Mouse (Mus musculus): ENCODE measurements around the gene Pdzd7. TPM values are rescaled to one million over a fixed set of nuclear protein-coding genes. Genes with fewer than 3 reads are reported as not detected.

Pdzd7 gene
- 1 to 10 TPM; 1.8 to 2.9 TPM for total RNA-seq (2021)

- DNase-seq (ENCODE audit: extremely low spot score in 1 of 2, low spot score in 1 of 2) = no peak
Measured at GRCm38 (mm10) chr19:45045651-45046050, at the start of gene Pdzd7. Gene Pdzd7, minus strand, starts transcription at chr19:45045717.

DNA sequence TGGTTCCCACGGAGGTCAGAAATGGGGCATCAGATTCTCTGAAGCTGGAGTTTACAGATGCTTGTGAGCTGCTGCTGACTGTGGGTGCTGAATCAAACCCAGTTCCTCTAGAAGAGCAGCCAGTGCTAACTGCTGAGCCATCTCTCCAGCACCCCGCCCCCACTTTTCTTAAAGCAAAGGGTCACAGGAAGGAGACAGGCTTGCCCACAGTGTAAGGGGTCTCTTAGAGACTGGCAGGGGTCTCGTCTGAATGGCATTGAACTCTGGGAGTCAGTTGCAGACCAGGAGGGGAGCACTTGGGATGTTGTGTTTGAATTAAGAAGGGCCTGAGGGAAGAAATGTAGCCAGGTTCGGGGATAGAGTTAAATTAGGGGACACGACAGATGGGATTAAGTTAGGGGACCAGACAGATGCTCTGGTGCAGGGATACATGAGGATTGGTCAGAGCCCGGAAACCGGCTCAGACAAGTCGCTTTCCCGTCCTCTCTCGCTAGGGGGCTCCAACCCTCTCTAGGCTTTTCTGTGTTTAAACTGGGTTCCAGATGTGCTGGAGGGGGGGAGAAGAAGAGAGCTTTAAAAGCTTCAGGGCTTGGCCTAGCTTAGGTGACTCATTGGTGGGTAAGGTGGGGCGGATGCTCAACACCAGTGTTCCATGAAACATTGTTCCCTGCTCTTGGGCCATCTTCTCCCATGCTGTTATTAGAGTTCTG lies 36.5 kb upstream of the Pdzd7 start:
- peak in 1 of 2 experiments; percentile 55 for DNase-seq (ENCODE audit: extremely low spot score in 1 of 2, low spot score in 1 of 2)

GRCm38 (mm10) chr19:45081279-45081678 lies 35.8 kb upstream of the Pdzd7 start:
- DNase-seq (ENCODE audit: extremely low spot score in 1 of 2, low spot score in 1 of 2) = peak in 1 of 2 experiments; percentile 87

GRCm38 (mm10) chr19:45080711-45081110 lies 35.2 kb upstream of the Pdzd7 start:
- no peak for DNase-seq (ENCODE audit: extremely low spot score in 1 of 2, low spot score in 1 of 2)

- no peak for DNase-seq (ENCODE audit: extremely low spot score in 1 of 2, low spot score in 1 of 2)
Measured at GRCm38 (mm10) chr19:45079769-45080515, 34.4 kb upstream of the Pdzd7 start.

- no peak for DNase-seq (ENCODE audit: extremely low spot score in 1 of 2, low spot score in 1 of 2)
Measured at GRCm38 (mm10) chr19:45078971-45079764, 33.7 kb upstream of the Pdzd7 start.

- no peak for DNase-seq (ENCODE audit: extremely low spot score in 1 of 2, low spot score in 1 of 2)
Measured at GRCm38 (mm10) chr19:45077742-45078645, 32.5 kb upstream of the Pdzd7 start.

- peak in 1 of 2 experiments; percentile 36 for DNase-seq (ENCODE audit: extremely low spot score in 1 of 2, low spot score in 1 of 2)
Measured at GRCm38 (mm10) chr19:45076586-45077510, 31.3 kb upstream of the Pdzd7 start.

DNA sequence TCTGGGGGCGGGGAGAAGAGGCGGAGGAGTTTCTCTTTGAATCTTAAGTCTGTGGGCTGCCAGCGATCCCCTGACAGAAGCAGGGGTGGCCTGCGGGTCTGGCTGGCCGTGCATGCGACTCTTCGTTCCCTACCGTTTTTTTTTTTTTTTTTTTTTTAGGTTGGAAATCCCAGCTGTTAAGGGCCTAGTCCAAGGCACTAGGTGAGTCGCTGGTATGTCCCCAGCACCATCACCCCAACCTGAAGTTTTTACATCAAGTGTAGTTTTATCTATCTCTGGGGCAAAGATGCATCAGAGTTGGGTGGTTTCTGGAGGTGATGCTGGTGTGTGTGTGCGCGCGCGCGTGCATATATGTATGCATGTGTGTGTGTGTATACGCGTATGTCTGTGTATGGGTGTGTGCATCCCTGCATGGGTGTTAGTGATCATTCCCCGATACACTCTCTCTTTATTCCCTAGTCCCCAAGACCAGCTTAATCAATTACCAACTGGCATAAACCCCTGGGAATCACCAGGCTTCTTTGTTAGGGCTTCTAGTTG lies 30.6 kb upstream of the Pdzd7 start:
- DNase-seq (ENCODE audit: extremely low spot score in 1 of 2, low spot score in 1 of 2) = no peak

- no peak for DNase-seq (ENCODE audit: extremely low spot score in 1 of 2, low spot score in 1 of 2)
Measured at GRCm38 (mm10) chr19:45075323-45076035, 30.0 kb upstream of the Pdzd7 start.

GRCm38 (mm10) chr19:45074580-45075322 lies 29.2 kb upstream of the Pdzd7 start, which contains the start of gene Kazald1:
Gene Kazald1, plus strand, starts transcription at chr19:45075241.
- DNase-seq (ENCODE audit: extremely low spot score in 1 of 2, low spot score in 1 of 2) = peak; percentile 95 to 96

- peak in 1 of 2 experiments; percentile 93 for DNase-seq (ENCODE audit: extremely low spot score in 1 of 2, low spot score in 1 of 2)
Measured at GRCm38 (mm10) chr19:45073871-45074542, 28.5 kb upstream of the Pdzd7 start.

GRCm38 (mm10) chr19:45067758-45068510 lies 22.4 kb upstream of the Pdzd7 start:
- no peak for DNase-seq (ENCODE audit: extremely low spot score in 1 of 2, low spot score in 1 of 2)

DNA sequence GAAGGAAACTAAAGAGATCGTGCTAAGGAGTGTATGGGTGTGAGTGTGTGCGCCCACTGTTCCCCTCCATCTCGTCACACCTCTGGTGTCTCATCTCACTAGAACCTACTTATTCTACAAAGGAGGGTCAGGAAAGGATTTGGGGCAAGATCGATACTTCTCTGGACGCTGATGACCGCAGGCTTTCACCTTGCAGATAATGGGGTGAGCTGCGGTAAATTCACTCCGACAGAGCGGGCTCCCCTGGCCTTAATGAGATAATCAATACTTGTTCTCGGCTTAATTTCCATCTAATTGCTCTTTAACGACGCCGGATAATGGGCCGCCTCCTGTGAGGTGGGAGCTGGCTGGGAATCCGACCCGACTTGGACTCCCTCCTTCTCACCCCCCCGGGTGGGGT lies 21.7 kb upstream of the Pdzd7 start:
- DNase-seq (ENCODE audit: extremely low spot score in 1 of 2, low spot score in 1 of 2) = no peak

DNA sequence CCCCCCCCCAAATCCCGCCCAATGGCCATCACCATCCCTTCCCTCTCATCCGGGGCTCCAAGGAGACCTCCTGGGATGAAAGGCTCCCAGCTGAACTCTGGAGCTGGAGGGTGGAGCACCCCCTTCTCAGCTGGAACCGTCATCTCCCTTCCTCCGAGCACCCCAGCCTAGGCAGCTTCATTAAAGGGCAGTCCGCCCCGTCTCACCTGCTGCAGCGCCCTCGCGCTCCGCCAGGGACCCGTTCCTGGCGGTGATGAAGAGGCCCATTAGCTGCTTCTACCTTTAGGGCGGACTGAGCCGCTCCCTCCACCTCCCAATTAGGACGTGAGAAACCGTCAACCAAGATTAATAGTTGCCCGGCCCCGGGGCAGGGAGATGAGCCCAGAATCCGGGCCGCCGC lies 19.7 kb upstream of the Pdzd7 start:
- DNase-seq (ENCODE audit: extremely low spot score in 1 of 2, low spot score in 1 of 2) = no peak

Measured in layer of hippocampus, postnatal 25 days (tissue).